Mouse (Mus musculus) lung, embryonic 15.5 days (tissue): ENCODE data around the gene Fmnl3. TPM values are rescaled to one million over a fixed set of nuclear protein-coding genes. Genes with fewer than 3 reads are reported as not detected.
A peak's percentile ranks its signal among the peaks of the same experiment; 100 is the strongest.

ENCODE experiments used
- ATAC-seq: fragments of 200-750 bp; cut with Nextera tagmentation; 2 replicates; pipeline ENCODE4 v1.8.0; 2017; ENCODE audit warnings: moderate number of reproducible peaks, borderline replicate concordance; ENCODE audit not compliant: low FRiP score, low TSS enrichment; ENCODE audit errors: extremely low read depth
- H3K27ac ChIP-seq: fragments of 300-500 bp; sonication (generic); 2 replicates; pipeline ENCODE4 v1.5.1; 2015; ENCODE audit warnings: moderate library complexity, mild to moderate bottlenecking, inconsistent platforms
- H3K27me3 ChIP-seq: fragments of 300-500 bp; sonication (generic); 2 replicates; pipeline ENCODE4 v1.6.1; 2015; ENCODE audit warnings: inconsistent platforms
- H3K36me3 ChIP-seq: fragments of 300-500 bp; sonication (generic); 2 replicates; pipeline ENCODE4 v1.6.1; 2015; ENCODE audit warnings: inconsistent platforms
- H3K4me1 ChIP-seq: fragments of 300-500 bp; sonication (generic); 2 replicates; pipeline ENCODE4 v1.6.1; 2015; ENCODE audit warnings: inconsistent platforms
- H3K4me2 ChIP-seq: fragments of 300-500 bp; sonication (generic); 2 replicates; pipeline ENCODE4 v1.6.1; 2015; ENCODE audit warnings: inconsistent platforms, mild to moderate bottlenecking, moderate library complexity
- H3K4me3 ChIP-seq: fragments of 300-500 bp; sonication (generic); 2 replicates; pipeline ENCODE4 v1.5.1; 2015; ENCODE audit warnings: mild to moderate bottlenecking, inconsistent platforms
- H3K9ac ChIP-seq: fragments of 300-500 bp; sonication (generic); 2 replicates; pipeline ENCODE4 v1.6.1; 2015; ENCODE audit warnings: inconsistent platforms
- H3K9me3 ChIP-seq: fragments of 300-500 bp; sonication (generic); 2 replicates; pipeline ENCODE4 v1.6.1; 2016; ENCODE audit warnings: inconsistent platforms
- whole genome bisulfite sequencing: fragments of 180-500 bp; shearing (Covaris S2); methylation state at CpG from one replicate; pipeline ENCODE4 v1.1.7; 2015; 5-methylcytosine and 5-hydroxymethylcytosine counted together
- polyA plus RNA-seq: library from polyadenylated mRNA; unstranded; fragments of >200 nt; fragmentation: Nextera tagmentation; extraction: Ambion mirVana; gene quantifications from 2 replicates; pipeline ENCODE4 v1.2.1, GENCODE M21; 2015

Gene Fmnl3
- polyA plus RNA-seq, 1 experiment from 2014 or later: 34.9 TPM

DNA sequence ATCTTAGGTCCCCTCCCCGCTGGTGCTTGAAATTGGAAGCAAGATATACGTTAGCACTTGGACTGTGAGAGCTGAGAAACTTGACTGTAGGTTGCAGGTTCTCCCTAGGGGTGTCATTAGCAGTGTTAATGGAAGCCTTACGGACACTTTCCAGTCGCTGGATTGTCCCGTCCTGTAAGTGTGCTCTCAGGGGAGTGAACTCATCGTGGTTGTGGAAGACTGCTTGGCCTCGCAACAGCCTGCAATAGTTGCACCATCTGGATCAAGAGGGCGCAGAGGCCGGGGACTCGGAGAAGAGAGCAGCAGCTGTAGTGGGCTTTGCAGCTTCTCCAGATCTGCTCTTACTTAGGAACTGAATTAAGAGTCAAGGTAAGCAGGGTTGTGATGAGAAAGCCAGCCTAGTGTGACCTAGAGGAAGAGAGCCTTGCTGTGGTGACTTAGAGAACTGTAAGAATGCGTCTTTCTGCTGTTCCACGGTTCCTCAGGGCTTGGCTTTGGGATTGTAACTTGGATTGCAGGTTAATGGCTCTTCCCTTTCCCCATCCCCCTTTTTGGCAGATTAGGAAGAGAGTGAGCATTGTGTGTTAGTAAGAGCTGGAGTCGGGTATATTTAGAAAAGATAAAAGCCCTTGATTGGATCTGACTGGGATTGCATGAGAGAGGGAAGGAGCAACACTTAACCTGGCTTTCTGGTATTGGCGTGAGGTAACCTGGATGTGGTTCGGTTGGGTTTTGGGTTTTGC, 29.4 kb upstream of the Fmnl3 start:
- no peak overlapping the region for H3K4me2 ChIP-seq

GRCm38 (mm10) chr15:99397622-99398021, 27.3 kb upstream of the Fmnl3 start:
- Histone ChIP-seq H3K27me3 (no peaks in the 10 kb centered on the region), H3K9ac (no peak overlapping the region), H3K4me1 (peaks cover 57% of the 10 kb centered on the region), H3K4me3 (no peak overlapping the region), H3K9me3 (no peaks in the 10 kb centered on the region), H3K4me2 (no peak overlapping the region), H3K27ac (no peak overlapping the region), H3K36me3 (peaks cover 1% of the 10 kb centered on the region)
- 88% methylated on average over 2 of the region's 2 CpGs for WGBS
- no peak for ATAC-seq

More for the DNA sequence above, 29.4 kb upstream of the Fmnl3 start:
- H3K36me3 ChIP-seq: peaks cover 18% of the 10 kb centered on the region
- no peaks in the 10 kb centered on the region for H3K27me3 ChIP-seq
- H3K27ac ChIP-seq: no peak overlapping the region
- WGBS: 72% methylated on average over 15 of the region's 15 CpGs
- H3K9ac ChIP-seq: no peak overlapping the region
- ATAC-seq: no peak
- H3K4me3 ChIP-seq: no peak overlapping the region
- H3K4me1 ChIP-seq: peaks cover 47% of the 10 kb centered on the region
- no peaks in the 10 kb centered on the region for H3K9me3 ChIP-seq

- Histone ChIP-seq H3K27me3 (no peaks in the 10 kb centered on the region), H3K9me3 (no peaks in the 10 kb centered on the region), H3K4me2 (no peak overlapping the region), H3K4me3 (no peak overlapping the region), H3K27ac (no peak overlapping the region), H3K4me1 (peaks cover 62% of the 10 kb centered on the region), H3K36me3 (no peaks in the 10 kb centered on the region; the same call in 1 of the 2 replicates), H3K9ac (no peak overlapping the region)
- ATAC-seq: no peak
- WGBS: 54% methylated on average over 4 of the region's 4 CpGs
Observed at GRCm38 (mm10) chr15:99396875-99397274, 26.6 kb upstream of the Fmnl3 start.

DNA sequence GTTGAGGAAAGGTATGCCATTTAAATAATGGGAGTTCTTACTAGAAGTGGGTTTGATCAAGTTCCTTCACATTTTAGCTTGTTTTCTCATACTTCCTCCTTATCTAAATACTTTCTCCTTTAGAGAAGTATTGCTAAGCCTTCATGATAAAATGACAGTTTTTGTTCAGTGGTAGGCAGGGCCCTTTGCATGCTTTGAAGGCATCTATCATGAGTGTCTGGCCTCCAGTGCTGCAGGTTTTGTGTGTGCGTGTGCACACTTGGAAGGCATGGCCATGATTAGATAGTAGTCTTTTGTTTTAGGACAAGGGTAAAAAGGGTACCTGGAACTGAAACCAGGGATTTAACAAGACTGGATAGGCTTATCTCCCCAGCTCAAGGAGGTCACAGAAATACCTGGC, 26.2 kb upstream of the Fmnl3 start:
- H3K4me2 ChIP-seq: no peak overlapping the region; the same call in 1 of the 2 replicates
- H3K9ac ChIP-seq: no peak overlapping the region
- peaks cover 62% of the 10 kb centered on the region for H3K4me1 ChIP-seq
- ATAC-seq: no peak
- H3K27ac ChIP-seq: no peak overlapping the region
- no peak overlapping the region for H3K4me3 ChIP-seq
- no peaks in the 10 kb centered on the region; the same call in 1 of the 2 replicates for H3K36me3 ChIP-seq
- H3K9me3 ChIP-seq: no peaks in the 10 kb centered on the region
- H3K27me3 ChIP-seq: no peaks in the 10 kb centered on the region
- 60% methylated on average over 1 of the region's 1 CpGs for WGBS

DNA sequence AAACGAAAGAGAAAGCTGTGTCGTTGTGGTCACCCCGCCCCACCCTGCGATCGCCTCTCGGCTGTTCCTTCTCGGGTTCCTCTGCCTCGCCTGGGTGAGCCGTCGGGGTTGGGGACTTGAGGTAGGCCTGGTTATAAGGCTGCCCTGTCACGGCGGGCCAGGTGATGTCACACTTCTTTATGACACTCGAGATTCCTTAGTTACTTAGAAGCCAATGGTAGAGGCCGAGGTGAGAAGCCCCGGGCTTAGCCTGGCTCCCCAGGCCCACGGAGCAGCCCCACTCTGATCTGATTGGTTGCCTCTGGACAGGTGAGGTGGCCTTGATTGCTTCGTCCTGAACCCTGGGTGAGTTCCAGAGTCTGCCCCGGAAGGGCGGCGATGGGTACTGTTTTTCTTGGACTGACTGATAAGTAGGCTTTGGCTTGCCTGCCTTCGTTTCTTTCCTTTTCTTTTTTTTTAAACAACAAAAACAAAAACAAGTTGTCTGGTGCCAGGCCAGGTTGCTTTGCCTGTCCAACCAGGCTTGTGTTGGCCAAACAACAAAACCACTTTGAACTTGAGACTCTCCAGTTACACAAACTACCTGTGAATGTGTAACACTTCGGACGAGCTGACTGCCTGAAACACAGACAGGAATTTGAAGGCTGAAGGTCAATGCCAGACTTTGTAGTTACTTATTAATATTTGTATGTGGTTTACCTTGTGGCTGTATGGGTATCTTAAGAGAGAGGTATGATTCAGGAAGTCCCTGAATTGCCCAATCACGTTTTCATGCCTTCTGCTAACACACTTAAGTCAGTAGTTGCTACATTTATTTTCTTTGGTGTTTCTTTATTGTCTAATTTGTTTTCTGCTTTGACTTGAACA, 23.3 kb upstream of the Fmnl3 start:
- ATAC-seq: peak; percentile 55
- Histone ChIP-seq H3K4me1 (peaks cover 50% of the 10 kb centered on the region), H3K27ac (peak overlapping the region; percentile 95), H3K4me3 (peak overlapping the region; percentile 73), H3K4me2 (peak overlapping the region; percentile 85), H3K9me3 (no peaks in the 10 kb centered on the region), H3K27me3 (no peaks in the 10 kb centered on the region), H3K36me3 (no peaks in the 10 kb centered on the region), H3K9ac (peak overlapping the region; percentile 74)
- 3% methylated on average over 24 of the region's 24 CpGs for WGBS

GRCm38 (mm10) chr15:99392486-99393385, 22.5 kb upstream of the Fmnl3 start, which contains the start of gene Tmbim6:
Gene Tmbim6, plus strand, starts transcription at chr15:99392882.
- peak; percentile 100 for ATAC-seq
- WGBS: under 1% methylated on average over 51 of the region's 51 CpGs
- no peaks in the 10 kb centered on the region for H3K36me3 ChIP-seq
- no peaks in the 10 kb centered on the region for H3K27me3 ChIP-seq
- H3K27ac ChIP-seq: peak within 1 kb of the TSS; percentile 95
- peak within 1 kb of the TSS; percentile 85 for H3K4me2 ChIP-seq
- H3K9ac ChIP-seq: peak within 1 kb of the TSS; percentile 74
- peaks cover 41% of the 10 kb centered on the region for H3K4me1 ChIP-seq
- no peaks in the 10 kb centered on the region for H3K9me3 ChIP-seq
- H3K4me3 ChIP-seq: peak within 1 kb of the TSS; percentile 73

DNA sequence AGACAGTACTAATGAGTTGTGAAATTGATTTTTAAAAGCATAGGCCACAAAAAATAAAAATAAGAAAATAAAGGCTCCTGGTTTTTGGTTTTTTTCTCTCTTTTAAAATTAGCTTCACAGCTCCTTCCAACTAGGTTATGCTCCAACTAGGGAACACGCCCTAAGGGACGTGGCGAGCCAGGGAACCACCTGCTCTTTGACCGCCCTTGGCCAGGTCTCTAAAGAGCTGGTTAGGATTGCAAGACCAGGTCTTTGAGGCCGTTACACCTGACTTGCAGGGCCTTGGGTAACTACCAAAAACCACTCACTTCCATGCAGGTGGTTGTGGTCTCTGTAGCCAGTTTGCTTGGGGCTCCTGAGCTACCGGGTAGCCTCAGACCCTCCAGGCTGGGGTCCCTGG, 21.7 kb upstream of the Fmnl3 start:
- H3K36me3 ChIP-seq: no peaks in the 10 kb centered on the region
- H3K9ac ChIP-seq: peak overlapping the region; percentile 41; the same call in 1 of the 2 replicates
- H3K4me2 ChIP-seq: peak overlapping the region; percentile 75
- peak overlapping the region; percentile 73 for H3K4me3 ChIP-seq
- H3K27me3 ChIP-seq: no peaks in the 10 kb centered on the region
- WGBS: 88% methylated on average over 6 of the region's 6 CpGs
- peak overlapping the region; percentile 54 for H3K27ac ChIP-seq
- H3K9me3 ChIP-seq: no peaks in the 10 kb centered on the region
- H3K4me1 ChIP-seq: peaks cover 38% of the 10 kb centered on the region
- no peak for ATAC-seq

- Histone ChIP-seq H3K9ac (no peak overlapping the region), H3K4me3 (no peak overlapping the region), H3K4me1 (peaks cover 26% of the 10 kb centered on the region), H3K9me3 (no peaks in the 10 kb centered on the region), H3K4me2 (no peak overlapping the region), H3K27me3 (no peaks in the 10 kb centered on the region), H3K36me3 (no peaks in the 10 kb centered on the region), H3K27ac (no peak overlapping the region)
- 48% methylated on average over 7 of the region's 7 CpGs for WGBS
- no peak for ATAC-seq
Observed at GRCm38 (mm10) chr15:99390472-99391401, 20.5 kb upstream of the Fmnl3 start.

- Histone ChIP-seq H3K4me3 (no peak overlapping the region), H3K9ac (no peak overlapping the region), H3K4me2 (no peak overlapping the region), H3K27ac (no peak overlapping the region), H3K36me3 (no peaks in the 10 kb centered on the region), H3K4me1 (peaks cover 8% of the 10 kb centered on the region), H3K9me3 (no peaks in the 10 kb centered on the region), H3K27me3 (no peaks in the 10 kb centered on the region)
- 68% methylated on average over 4 of the region's 4 CpGs for WGBS
- no peak for ATAC-seq
Observed at GRCm38 (mm10) chr15:99387976-99388375, 17.7 kb upstream of the Fmnl3 start.

DNA sequence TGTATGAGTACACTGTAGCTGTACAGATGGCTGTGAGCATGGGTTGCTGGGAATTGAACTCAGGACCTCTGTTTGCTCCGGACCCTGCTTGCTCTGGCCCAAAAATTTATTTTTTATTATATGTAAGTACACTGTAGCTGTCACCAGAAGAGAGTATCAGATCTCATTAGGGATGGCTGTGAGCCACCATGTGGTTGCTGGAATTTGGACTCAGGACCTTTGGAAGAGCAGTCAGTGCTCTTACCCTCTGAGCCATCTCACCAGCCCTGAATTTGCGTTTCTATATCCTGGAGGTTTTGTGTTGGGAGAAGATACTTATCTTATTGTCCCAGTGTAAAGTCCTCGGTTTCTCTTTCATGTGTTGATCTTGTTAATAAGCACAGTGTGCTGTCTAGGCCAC, 16.5 kb upstream of the Fmnl3 start:
- no peaks in the 10 kb centered on the region for H3K27me3 ChIP-seq
- H3K9me3 ChIP-seq: no peaks in the 10 kb centered on the region
- H3K36me3 ChIP-seq: no peaks in the 10 kb centered on the region
- ATAC-seq: no peak
- no peak overlapping the region for H3K27ac ChIP-seq
- no peak overlapping the region for H3K4me2 ChIP-seq
- 0 out of 2 replicates have a peak, but pooled peaks cover 3% of the 10 kb centered on the region for H3K4me1 ChIP-seq
- H3K9ac ChIP-seq: no peak overlapping the region
- no peak overlapping the region for H3K4me3 ChIP-seq
- 71% methylated on average over 3 of the region's 3 CpGs for WGBS
